Comparison of ENCODE assay signal across 16 mouse cellular contexts in the genomic region with DNA sequence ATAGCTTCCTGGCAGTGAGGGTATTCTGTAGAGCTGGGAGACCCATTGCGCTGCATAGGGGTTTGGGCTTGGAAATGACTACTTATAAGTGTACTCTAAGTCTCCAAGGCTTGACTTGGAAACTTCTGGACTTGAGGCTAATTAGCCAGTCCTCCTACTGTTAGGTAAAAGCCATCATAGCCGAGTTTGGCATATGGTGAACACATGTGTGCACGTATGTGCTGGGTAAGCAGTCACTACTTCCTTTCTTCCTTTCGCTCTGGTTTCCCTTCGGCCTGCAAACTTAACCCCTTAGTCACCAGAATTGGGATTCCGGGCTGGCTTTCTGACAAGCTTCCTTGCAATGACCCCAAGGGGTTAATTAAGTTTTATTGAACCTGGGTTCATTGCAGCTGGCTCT.
DNase-seq lines count a peak whose midpoint lies in the region; ATAC-seq and TF ChIP-seq lines count a peak whose summit lies in the region.
"Had no signal": no experiment of that assay in that cellular context is flagged by ENCODE, and none has a peak within 500 bp of the region (broad histone marks: within the 10 kb centered on the region; RNA-seq: fewer than 3 reads in every experiment).

No protein-coding gene starts in this region.

- DNase-seq in hindbrain, embryonic 10.5 days (ENCODE audit: low spot score) = peak; percentile 52
- DNase-seq in embryo, embryonic 10.5 days (ENCODE audit: low spot score) = peak; percentile 73
- peak; percentile 49 for DNase-seq in embryonic facial prominence, embryonic 14.5 days (ENCODE audit: low spot score)
- peak; percentile 64 for DNase-seq in limb, embryonic 14.5 days (ENCODE audit: low spot score)
- DNase-seq in left cerebral cortex, postnatal 10 days (ENCODE audit: extremely low spot score in 1 of 2, low spot score in 2 of 2) = no peak
- DNase-seq: cerebellum, adult 11-12 months; cerebellum, postnatal 25 days; kidney, adult 8-10 months; kidney, postnatal 4 days; retina, postnatal 1 day; thymus, postnatal 36 days had no signal

- H3K4me3 ChIP-seq in hindbrain, embryonic 10.5 days = no peak overlapping the region
- H3K4me3 ChIP-seq in hindbrain, embryonic 16.5 days (ENCODE audit: low read length) = no peak overlapping the region
- H3K4me3 ChIP-seq in embryonic facial prominence, embryonic 14.5 days (ENCODE audit: low read depth, low read length) = no peak overlapping the region
- no peak overlapping the region for H3K4me3 ChIP-seq in limb, embryonic 14.5 days (replicated peaks; ENCODE audit: low read length)
- no peak overlapping the region for H3K4me3 ChIP-seq in heart, embryonic 11.5 days (ENCODE audit: low read depth, low read length)
- H3K4me3 ChIP-seq in intestine, embryonic 16.5 days (ENCODE audit: low read length) = no peak overlapping the region

- no peaks in the 10 kb centered on the region for H3K9me3 ChIP-seq in hindbrain, embryonic 10.5 days
- H3K9me3 ChIP-seq in hindbrain, embryonic 16.5 days (ENCODE audit: control insufficient read depth, low read length) = no peaks in the 10 kb centered on the region
- H3K9me3 ChIP-seq in embryonic facial prominence, embryonic 14.5 days (ENCODE audit: control insufficient read depth, low read length) = no peaks in the 10 kb centered on the region
- no peaks in the 10 kb centered on the region for H3K9me3 ChIP-seq in limb, embryonic 14.5 days (ENCODE audit: control insufficient read depth, low read length)
- H3K9me3 ChIP-seq in heart, embryonic 11.5 days (replicated peaks; ENCODE audit: control insufficient read depth, low read length) = no peaks in the 10 kb centered on the region
- no peaks in the 10 kb centered on the region for H3K9me3 ChIP-seq in intestine, embryonic 16.5 days (ENCODE audit: control insufficient read depth, low read length)

- no peak for TF ChIP-seq POLR2A in limb, embryonic 14.5 days (IDR thresholded peaks at IDR 0.05; ENCODE audit: borderline replicate concordance, extremely low read depth, insufficient read depth, insufficient read length)

- no peaks in the 10 kb centered on the region for H3K36me3 ChIP-seq in hindbrain, embryonic 10.5 days
- no peaks in the 10 kb centered on the region for H3K36me3 ChIP-seq in hindbrain, embryonic 16.5 days (ENCODE audit: control insufficient read depth, insufficient read depth, low read length)
- H3K36me3 ChIP-seq in embryonic facial prominence, embryonic 14.5 days (ENCODE audit: control insufficient read depth, insufficient read depth, low read length) = no peaks in the 10 kb centered on the region
- no peaks in the 10 kb centered on the region for H3K36me3 ChIP-seq in limb, embryonic 14.5 days (ENCODE audit: control insufficient read depth, insufficient read depth, low read length)
- no peaks in the 10 kb centered on the region for H3K36me3 ChIP-seq in heart, embryonic 11.5 days (ENCODE audit: control insufficient read depth, insufficient read depth, low read length)
- no peaks in the 10 kb centered on the region for H3K36me3 ChIP-seq in intestine, embryonic 16.5 days (ENCODE audit: control insufficient read depth, insufficient read depth, low read length)

- intact Hi-C loops in left cerebral cortex, postnatal 10 days (cut with DNase I) = no loop called here

- no peak overlapping the region for H3K9ac ChIP-seq in hindbrain, embryonic 16.5 days (ENCODE audit: low read depth, low read length)
- H3K9ac ChIP-seq in embryonic facial prominence, embryonic 14.5 days (ENCODE audit: low read depth, low read length) = no peak overlapping the region
- H3K9ac ChIP-seq in limb, embryonic 14.5 days (ENCODE audit: low read depth, low read length, severe bottlenecking) = no peak overlapping the region
- no peak overlapping the region for H3K9ac ChIP-seq in heart, embryonic 11.5 days (ENCODE audit: low read depth, low read length)
- H3K9ac ChIP-seq in intestine, embryonic 16.5 days (ENCODE audit: low read depth, low read length) = no peak overlapping the region
- H3K9ac ChIP-seq: liver, embryonic 14.5 days had no signal

- H3K4me2 ChIP-seq in hindbrain, embryonic 16.5 days (ENCODE audit: low read length) = no peak overlapping the region
- H3K4me2 ChIP-seq in embryonic facial prominence, embryonic 14.5 days (ENCODE audit: low read depth, low read length) = no peak overlapping the region
- H3K4me2 ChIP-seq in limb, embryonic 14.5 days (replicated peaks; ENCODE audit: low read depth, low read length, severe bottlenecking) = peak overlapping the region; percentile 13; the same call in 1 of the 2 replicates
- no peak overlapping the region for H3K4me2 ChIP-seq in heart, embryonic 11.5 days
- no peak overlapping the region for H3K4me2 ChIP-seq in intestine, embryonic 16.5 days (ENCODE audit: low read depth, low read length)

- 38% methylated on average over 6 of the region's 6 CpGs for WGBS in hindbrain, embryonic 10.5 days
- 24% methylated on average over 6 of the region's 6 CpGs for WGBS in hindbrain, embryonic 16.5 days
- WGBS in embryonic facial prominence, embryonic 14.5 days = 18% methylated on average over 6 of the region's 6 CpGs
- whole genome bisulfite sequencing in limb, embryonic 14.5 days = 4% methylated on average over 6 of the region's 6 CpGs
- WGBS in heart, embryonic 11.5 days (ENCODE audit: insufficient replicate concordance) = 38% methylated on average over 6 of the region's 6 CpGs
- WGBS in intestine, embryonic 16.5 days = 16% methylated on average over 6 of the region's 6 CpGs

- H3K4me1 ChIP-seq in hindbrain, embryonic 10.5 days (replicated peaks) = peaks cover 7% of the 10 kb centered on the region; the same call in 1 of the 2 replicates
- peaks cover 3% of the 10 kb centered on the region; the same call in 1 of the 2 replicates for H3K4me1 ChIP-seq in hindbrain, embryonic 16.5 days (ENCODE audit: control insufficient read depth, insufficient read depth, low read depth, low read length)
- H3K4me1 ChIP-seq in embryonic facial prominence, embryonic 14.5 days (ENCODE audit: control insufficient read depth, insufficient read depth, low read length) = peaks cover 4% of the 10 kb centered on the region; the same call in 1 of the 2 replicates
- H3K4me1 ChIP-seq in limb, embryonic 14.5 days (ENCODE audit: control insufficient read depth, insufficient read depth, low read length) = peaks cover 23% of the 10 kb centered on the region
- H3K4me1 ChIP-seq in heart, embryonic 11.5 days (ENCODE audit: control insufficient read depth, insufficient read depth, low read length) = no peaks in the 10 kb centered on the region
- H3K4me1 ChIP-seq in intestine, embryonic 16.5 days (ENCODE audit: control insufficient read depth, insufficient read depth, low read length) = peaks cover 3% of the 10 kb centered on the region; the same call in 1 of the 2 replicates

- H3K27me3 ChIP-seq in hindbrain, embryonic 10.5 days (ENCODE audit: insufficient read depth, poor library complexity, severe bottlenecking) = no peaks in the 10 kb centered on the region
- no peaks in the 10 kb centered on the region for H3K27me3 ChIP-seq in hindbrain, embryonic 16.5 days (replicated peaks; ENCODE audit: control insufficient read depth, insufficient read depth, low read length)
- no peaks in the 10 kb centered on the region for H3K27me3 ChIP-seq in embryonic facial prominence, embryonic 14.5 days (replicated peaks; ENCODE audit: control insufficient read depth, insufficient read depth, low read length)
- H3K27me3 ChIP-seq in limb, embryonic 14.5 days (ENCODE audit: control insufficient read depth, insufficient read depth, low read length) = 0 out of 2 replicates have a peak, but pooled peaks cover 9% of the 10 kb centered on the region
- H3K27me3 ChIP-seq in heart, embryonic 11.5 days (ENCODE audit: control insufficient read depth, insufficient read depth, low read length) = no peaks in the 10 kb centered on the region
- H3K27me3 ChIP-seq in intestine, embryonic 16.5 days (replicated peaks; ENCODE audit: control insufficient read depth, insufficient read depth, low read length) = no peaks in the 10 kb centered on the region

- H3K27ac ChIP-seq in hindbrain, embryonic 10.5 days = no peak overlapping the region
- no peak overlapping the region for H3K27ac ChIP-seq in hindbrain, embryonic 16.5 days (ENCODE audit: low read depth, low read length)
- H3K27ac ChIP-seq in embryonic facial prominence, embryonic 14.5 days (replicated peaks; ENCODE audit: low read depth, low read length) = no peak overlapping the region
- H3K27ac ChIP-seq in limb, embryonic 14.5 days (replicated peaks; ENCODE audit: low read depth, low read length) = no peak overlapping the region
- H3K27ac ChIP-seq in heart, embryonic 11.5 days (ENCODE audit: low read depth, low read length) = no peak overlapping the region
- H3K27ac ChIP-seq in intestine, embryonic 16.5 days (ENCODE audit: low read length) = no peak overlapping the region
- H3K27ac ChIP-seq: liver, embryonic 14.5 days had no signal

- no peak for ATAC-seq in hindbrain, embryonic 16.5 days
- no peak for ATAC-seq in embryonic facial prominence, embryonic 14.5 days (ENCODE audit: low read depth)
- peak; percentile 80; the same call in 1 of the 2 replicates for ATAC-seq in limb, embryonic 14.5 days (ENCODE audit: low FRiP score, low read depth)
- no peak for ATAC-seq in heart, embryonic 11.5 days (replicated peaks; ENCODE audit: insufficient number of reproducible peaks, low FRiP score, low TSS enrichment)
- no peak for ATAC-seq in intestine, embryonic 16.5 days
- ATAC-seq: forebrain, embryonic 14.5 days had no signal

Comparison
In these comparisons a context has a peak if more than half of its experiments do, and no peak if none do; other contexts are left out.
1. DNase-seq: peak in hindbrain, embryonic 10.5 days (single experiment), embryo, embryonic 10.5 days (single experiment), embryonic facial prominence, embryonic 14.5 days (single experiment) and limb, embryonic 14.5 days (single experiment); none in left cerebral cortex, postnatal 10 days (0 of 2).